Mouse (Mus musculus): ENCODE data around the gene Snapc1. TPM values are rescaled to one million over a fixed set of nuclear protein-coding genes. Genes with fewer than 3 reads are reported as not detected.

The Snapc1 gene
- total and polyA plus RNA-seq, 2 experiments from 2014 or later, result 13.4 to 23.4 TPM

DNA sequence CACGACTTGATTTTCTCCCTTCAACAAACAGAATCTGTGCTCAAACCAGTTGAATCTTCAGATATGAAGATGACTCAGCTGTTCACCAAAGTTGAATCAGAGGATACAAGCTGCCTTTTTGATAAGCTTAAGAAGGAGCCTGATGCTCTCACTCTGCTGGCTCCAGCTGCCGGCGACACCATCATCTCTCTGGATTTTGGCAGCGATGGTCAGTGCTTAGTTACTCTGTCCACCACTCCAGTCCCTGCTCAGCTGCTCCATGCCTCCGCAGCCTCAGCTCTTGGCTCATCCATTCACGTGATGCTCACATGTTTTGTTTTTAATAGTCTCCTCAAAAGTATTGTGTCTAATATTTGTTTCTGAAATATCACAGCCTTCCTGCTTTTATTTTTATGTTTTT, 24.7 kb upstream of the Snapc1 start:
- WGBS, result 89% methylated on average over 6 of the region's 6 CpGs
- Histone ChIP-seq H3K9me3 (ENCODE audit: low read length) (no peaks in the 10 kb centered on the region), H3K36me3 (ENCODE audit: insufficient read depth, low read length) (peaks cover 46% of the 10 kb centered on the region), H3K4me2 (ENCODE audit: low read depth, low read length, poor library complexity, severe bottlenecking) (no peak overlapping the region), H3K4me1 (ENCODE audit: insufficient read depth, low read length) (no peaks in the 10 kb centered on the region), H3K27me3 (ENCODE audit: insufficient read depth, low read length) (no peaks in the 10 kb centered on the region), H3K27ac (ENCODE audit: low read depth, low read length) (no peak overlapping the region), H3K9ac (replicated peaks; ENCODE audit: low read length, poor library complexity, severe bottlenecking) (no peak overlapping the region), H3K4me3 (ENCODE audit: low read depth, low read length) (no peak overlapping the region)
- no peak for TF ChIP-seq CTCF (IDR thresholded peaks at IDR 0.05)
- DNase-seq (ENCODE audit: low spot score), result no peak
- no peak for ATAC-seq (ENCODE audit: low FRiP score)

DNA sequence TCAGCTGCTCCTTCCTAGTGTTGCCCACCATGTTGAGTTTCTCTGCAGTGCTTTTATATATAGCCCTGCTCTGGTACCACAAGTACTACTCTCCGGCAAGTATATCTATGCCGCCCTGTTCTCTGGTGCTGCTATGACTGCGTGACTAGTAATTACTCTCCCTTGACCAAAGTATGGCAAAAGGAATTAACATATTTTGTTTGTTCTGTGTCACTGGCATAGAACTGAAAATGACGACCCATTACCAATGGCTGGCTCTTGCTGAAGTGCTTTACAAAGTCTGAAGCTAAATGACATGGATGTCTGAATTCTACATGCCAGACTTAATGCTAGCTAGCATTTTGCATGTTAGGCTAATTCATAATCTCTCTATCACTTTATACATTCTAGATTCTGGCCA, 15.9 kb upstream of the Snapc1 start:
- Histone ChIP-seq H3K27ac (ENCODE audit: low read depth, low read length) (no peak overlapping the region), H3K4me2 (ENCODE audit: low read depth, low read length, poor library complexity, severe bottlenecking) (no peak overlapping the region), H3K36me3 (ENCODE audit: insufficient read depth, low read length) (peaks cover 3% of the 10 kb centered on the region), H3K27me3 (ENCODE audit: insufficient read depth, low read length) (no peaks in the 10 kb centered on the region), H3K9me3 (ENCODE audit: low read length) (no peaks in the 10 kb centered on the region), H3K4me3 (ENCODE audit: low read depth, low read length) (no peak overlapping the region), H3K4me1 (ENCODE audit: insufficient read depth, low read length) (no peaks in the 10 kb centered on the region), H3K9ac (replicated peaks; ENCODE audit: low read length, poor library complexity, severe bottlenecking) (no peak overlapping the region)
- ATAC-seq (ENCODE audit: low FRiP score) (no peak), DNase-seq (ENCODE audit: low spot score) (no peak)
- WGBS, result 88% methylated on average over 4 of the region's 4 CpGs
- no peak for TF ChIP-seq CTCF (IDR thresholded peaks at IDR 0.05)

DNA sequence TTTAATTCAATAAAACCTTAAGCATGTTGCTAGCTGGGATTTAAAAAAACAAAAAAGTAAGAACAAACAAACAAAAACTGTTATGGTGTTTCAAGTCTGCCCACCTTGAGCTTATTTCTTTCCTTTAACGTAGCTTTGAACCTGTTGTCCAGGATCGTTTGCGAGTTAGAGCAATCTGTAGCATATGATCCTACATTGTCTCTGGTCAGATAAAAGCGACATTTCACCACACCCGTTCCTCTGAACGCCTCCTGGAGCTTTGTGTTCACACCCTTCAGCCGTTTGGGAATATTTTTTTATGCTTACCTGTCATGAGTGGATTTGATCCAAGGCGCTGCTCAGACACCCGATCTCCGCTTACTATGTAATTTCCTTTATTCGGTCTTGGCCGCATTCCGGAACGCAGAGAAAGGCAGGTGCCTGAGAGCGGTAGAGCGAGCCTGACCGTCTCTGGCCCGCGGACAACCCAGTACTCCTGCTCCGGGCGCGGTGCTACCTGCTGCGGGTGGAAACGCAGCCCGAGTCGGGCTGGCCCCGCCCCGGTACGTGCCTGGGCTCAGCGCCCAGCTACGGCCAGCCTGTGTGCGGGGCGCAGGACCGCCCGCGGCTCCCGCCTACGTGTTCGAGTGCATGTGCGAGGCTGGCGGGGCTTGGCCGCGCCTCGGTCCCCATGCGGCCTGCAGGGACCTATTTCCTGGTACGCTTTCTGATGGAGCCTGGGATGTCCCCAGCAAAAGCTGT, 14.8 kb upstream of the Snapc1 start:
- peak; percentile 60 for DNase-seq (ENCODE audit: low spot score)
- TF ChIP-seq CTCF (IDR thresholded peaks at IDR 0.05), result no peak
- no peaks in the 10 kb centered on the region for H3K36me3 ChIP-seq (ENCODE audit: insufficient read depth, low read length)
- no peak overlapping the region for H3K27ac ChIP-seq (ENCODE audit: low read depth, low read length)
- H3K4me1 ChIP-seq (ENCODE audit: insufficient read depth, low read length), result no peaks in the 10 kb centered on the region
- no peaks in the 10 kb centered on the region for H3K9me3 ChIP-seq (ENCODE audit: low read length)
- H3K4me2 ChIP-seq (ENCODE audit: low read depth, low read length, poor library complexity, severe bottlenecking), result peak overlapping the region; percentile 93
- H3K27me3 ChIP-seq (ENCODE audit: insufficient read depth, low read length), result no peaks in the 10 kb centered on the region
- peak; percentile 80 for ATAC-seq (ENCODE audit: low FRiP score)
- 6% methylated on average over 46 of the region's 46 CpGs for WGBS
- peak overlapping the region; percentile 71 for H3K9ac ChIP-seq (replicated peaks; ENCODE audit: low read length, poor library complexity, severe bottlenecking)
- peak overlapping the region; percentile 50 for H3K4me3 ChIP-seq (ENCODE audit: low read depth, low read length)

DNA sequence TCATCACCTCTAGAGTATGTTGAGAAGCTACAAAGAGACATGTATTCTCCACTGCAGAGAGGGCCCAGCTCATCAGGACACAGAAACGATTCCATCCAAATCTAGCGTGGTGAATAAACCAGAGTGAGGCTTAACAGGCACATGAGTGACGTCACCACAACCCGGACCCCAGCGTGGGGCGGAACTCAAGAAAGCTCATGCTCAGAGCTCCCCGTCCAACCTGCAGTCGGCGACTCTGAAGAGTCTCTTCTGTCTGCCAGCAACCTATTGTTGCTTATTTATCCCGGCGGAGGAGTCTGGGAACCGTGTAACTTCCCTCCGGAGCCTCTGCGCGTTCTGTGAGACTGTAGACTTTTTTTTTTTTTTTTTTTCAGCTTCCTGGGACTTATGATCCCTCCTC, 11.4 kb upstream of the Snapc1 start:
- Histone ChIP-seq H3K27me3 (ENCODE audit: insufficient read depth, low read length) (no peaks in the 10 kb centered on the region), H3K4me1 (ENCODE audit: insufficient read depth, low read length) (no peaks in the 10 kb centered on the region), H3K27ac (ENCODE audit: low read depth, low read length) (no peak overlapping the region), H3K4me2 (ENCODE audit: low read depth, low read length, poor library complexity, severe bottlenecking) (peak overlapping the region; percentile 51), H3K36me3 (ENCODE audit: insufficient read depth, low read length) (no peaks in the 10 kb centered on the region), H3K9me3 (ENCODE audit: low read length) (no peaks in the 10 kb centered on the region), H3K4me3 (ENCODE audit: low read depth, low read length) (peak overlapping the region; percentile 31), H3K9ac (replicated peaks; ENCODE audit: low read length, poor library complexity, severe bottlenecking) (no peak overlapping the region)
- ATAC-seq (ENCODE audit: low FRiP score) (no peak; the same call in 1 of the 2 replicates), DNase-seq (ENCODE audit: low spot score) (peak; percentile 61)
- 8% methylated on average over 15 of the region's 15 CpGs for WGBS
- peak; percentile 9; the same call in 1 of the 2 replicates for TF ChIP-seq CTCF (IDR thresholded peaks at IDR 0.05)

DNA sequence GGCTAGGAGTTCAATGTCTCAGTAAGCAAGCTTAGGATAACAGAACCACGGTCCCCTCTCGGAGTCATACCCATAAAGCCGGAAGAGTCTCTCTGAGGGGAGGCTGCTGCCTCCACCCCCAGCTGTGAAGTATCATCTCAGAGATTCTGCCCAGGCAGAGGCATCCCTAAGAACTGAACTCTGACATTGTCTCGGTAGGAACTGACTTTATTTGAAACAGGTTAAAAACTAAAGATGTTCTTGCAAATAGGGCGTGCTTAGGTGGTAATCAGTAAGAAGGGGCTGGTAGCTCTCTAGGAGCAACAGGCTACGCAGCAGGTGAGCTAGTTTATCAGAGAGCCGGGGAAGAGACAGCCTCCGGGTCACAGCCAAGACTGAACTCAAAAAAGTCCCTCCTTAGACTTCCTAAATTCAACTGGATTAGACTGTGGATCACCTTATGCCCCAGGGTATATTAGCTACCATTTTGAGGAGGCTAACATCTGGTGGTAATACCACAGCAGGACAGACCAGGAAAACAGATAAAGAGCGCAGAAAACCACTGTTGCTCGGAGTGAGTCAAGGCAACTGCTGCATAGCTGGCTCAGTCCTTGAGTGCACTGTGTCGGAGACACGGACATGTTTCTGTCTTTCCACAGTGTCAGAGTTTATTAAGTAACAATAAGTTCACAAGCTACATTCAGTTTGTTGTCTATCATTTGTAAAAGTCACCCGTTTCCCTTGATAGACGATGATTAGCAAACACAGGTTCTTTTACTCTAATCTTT, 10.7 kb upstream of the Snapc1 start:
- Histone ChIP-seq H3K4me1 (ENCODE audit: insufficient read depth, low read length) (no peaks in the 10 kb centered on the region), H3K27ac (ENCODE audit: low read depth, low read length) (no peak overlapping the region), H3K9ac (replicated peaks; ENCODE audit: low read length, poor library complexity, severe bottlenecking) (no peak overlapping the region), H3K4me2 (ENCODE audit: low read depth, low read length, poor library complexity, severe bottlenecking) (peak overlapping the region; percentile 51), H3K9me3 (ENCODE audit: low read length) (no peaks in the 10 kb centered on the region), H3K4me3 (ENCODE audit: low read depth, low read length) (peak overlapping the region; percentile 31), H3K27me3 (ENCODE audit: insufficient read depth, low read length) (no peaks in the 10 kb centered on the region), H3K36me3 (ENCODE audit: insufficient read depth, low read length) (no peaks in the 10 kb centered on the region)
- 54% methylated on average over 14 of the region's 14 CpGs for WGBS
- no peak for TF ChIP-seq CTCF (IDR thresholded peaks at IDR 0.05)
- ATAC-seq (ENCODE audit: low FRiP score), result no peak
- DNase-seq (ENCODE audit: low spot score), result no peak

DNA sequence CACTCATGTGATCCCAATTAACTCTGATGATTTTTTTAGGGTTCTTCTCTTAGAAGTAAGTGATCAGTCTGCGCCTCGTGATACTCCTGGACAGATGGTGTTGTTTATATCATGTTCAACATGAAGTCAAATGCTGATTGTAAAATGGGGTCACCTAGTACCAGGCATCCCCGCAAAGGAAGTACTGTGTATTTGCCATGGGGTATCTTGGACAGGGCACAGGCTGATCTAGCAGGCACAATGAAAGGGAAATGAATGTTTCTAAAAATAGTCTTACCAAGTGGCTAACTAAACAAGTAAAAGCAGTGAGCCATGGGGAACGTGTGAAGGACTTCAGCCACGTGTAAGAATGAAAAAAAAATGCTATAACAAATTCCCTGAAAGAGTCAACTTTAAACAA, 9.5 kb upstream of the Snapc1 start:
- no peaks in the 10 kb centered on the region for H3K36me3 ChIP-seq (ENCODE audit: insufficient read depth, low read length)
- no peak for ATAC-seq (ENCODE audit: low FRiP score)
- no peaks in the 10 kb centered on the region for H3K4me1 ChIP-seq (ENCODE audit: insufficient read depth, low read length)
- no peak overlapping the region for H3K4me3 ChIP-seq (ENCODE audit: low read depth, low read length)
- DNase-seq (ENCODE audit: low spot score), result no peak
- H3K27ac ChIP-seq (ENCODE audit: low read depth, low read length), result no peak overlapping the region
- H3K9ac ChIP-seq (replicated peaks; ENCODE audit: low read length, poor library complexity, severe bottlenecking), result no peak overlapping the region
- no peaks in the 10 kb centered on the region for H3K27me3 ChIP-seq (ENCODE audit: insufficient read depth, low read length)
- no peak overlapping the region for H3K4me2 ChIP-seq (ENCODE audit: low read depth, low read length, poor library complexity, severe bottlenecking)
- WGBS, result 82% methylated on average over 5 of the region's 5 CpGs
- TF ChIP-seq CTCF (IDR thresholded peaks at IDR 0.05), result no peak
- H3K9me3 ChIP-seq (ENCODE audit: low read length), result no peaks in the 10 kb centered on the region

All from midbrain, postnatal 0 days (tissue).